Mouse (Mus musculus) pancreas, adult 10 weeks (tissue): Measurements from ENCODE around the gene Ahnak. TPM values are rescaled to one million over a fixed set of nuclear protein-coding genes. Genes with fewer than 3 reads are reported as not detected.

Experiments
- polyA plus RNA-seq: library from polyadenylated mRNA; stranded (reverse); fragments of 350-450 nt; fragmentation: Illumina TruSeq; extraction: RNeasy Lipid Tissue Mini Kit (QIAGEN cat#74804); gene quantifications from one replicate; pipeline ENCODE4 v1.2.3, GENCODE M21; 2015; ENCODE audit warnings: low read depth, low replicate concordance; ENCODE audit not compliant: insufficient read depth

The Ahnak gene
- polyA plus RNA-seq = 32.2 TPM

DNA sequence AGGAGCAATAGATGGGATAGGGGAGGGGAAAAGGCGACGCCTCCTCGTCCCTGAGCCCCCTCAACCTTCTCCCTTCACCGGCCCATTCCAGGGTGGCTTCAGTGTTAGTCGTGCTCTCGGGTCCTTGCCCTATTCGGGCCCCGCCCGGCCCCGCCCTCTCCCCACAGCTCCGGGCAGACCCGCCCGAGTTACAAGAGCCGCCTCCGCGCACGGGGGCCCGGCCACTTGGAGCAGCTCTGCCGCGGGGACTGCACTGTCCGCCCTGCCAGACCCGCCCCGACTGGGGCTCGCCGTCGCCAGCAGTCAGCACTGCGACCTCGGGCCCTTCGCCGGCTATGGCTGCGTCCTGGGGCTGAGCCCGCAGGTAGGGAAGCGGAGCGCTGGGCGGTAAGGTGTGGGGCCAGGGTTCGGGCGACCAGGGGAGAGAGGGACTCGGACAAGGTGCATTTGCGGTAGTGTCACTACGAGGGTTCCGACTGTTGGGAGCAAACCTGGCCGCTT lies at the start of gene Ahnak:
Gene Ahnak (plus strand): TSS at position 219 of the 501 bp plus-strand sequence.

DNA sequence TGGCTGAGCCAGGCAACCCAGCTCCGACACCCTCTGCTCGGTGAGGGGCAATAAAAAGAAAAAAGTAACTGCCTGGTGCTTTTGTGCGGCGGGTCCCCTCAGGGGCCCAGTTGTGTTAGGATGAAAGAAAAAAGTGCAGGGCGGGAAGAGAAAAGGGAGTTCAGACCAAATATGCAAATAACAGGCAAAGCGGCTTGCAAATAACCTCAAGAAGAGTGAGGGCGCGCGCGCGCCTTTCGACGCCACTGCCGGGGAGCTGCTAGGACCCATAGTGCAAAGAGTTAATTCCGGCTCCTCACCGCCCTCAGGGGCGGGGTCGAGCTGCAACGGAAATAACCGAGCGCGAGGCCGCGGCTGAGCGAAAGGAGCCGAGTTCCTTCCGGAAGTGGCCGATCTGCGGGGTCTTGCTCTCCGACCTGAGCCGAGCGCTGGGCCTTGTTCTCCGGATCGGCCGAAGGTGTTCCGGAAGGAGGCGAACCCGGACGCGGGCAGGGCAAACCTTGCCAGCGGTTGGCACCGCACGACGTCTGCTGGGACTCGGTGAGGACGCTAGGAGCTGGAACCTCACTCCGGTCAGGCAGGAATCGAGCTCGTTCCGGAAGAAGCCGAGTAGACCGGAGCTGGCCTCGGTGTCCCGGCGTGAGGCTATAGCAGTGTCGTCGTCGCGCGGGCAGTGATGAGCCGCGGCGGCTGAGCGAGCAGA lies 47.4 kb upstream of the Ahnak start, which contains the start of gene Mta2:
Gene Mta2 (plus strand): TSS at position 361 of the 703 bp plus-strand sequence.

GRCm38 (mm10) chr19:8953135-8954039 lies 35.7 kb upstream of the Ahnak start, which contains the start of gene Tut1:
TSS of gene Tut1 (plus strand) at chr19:8953847.

GRCm38 (mm10) chr19:8966590-8967372 lies 22.3 kb upstream of the Ahnak start, which contains the start of gene Eef1g:
TSS of gene Eef1g (plus strand) at chr19:8967041.

DNA sequence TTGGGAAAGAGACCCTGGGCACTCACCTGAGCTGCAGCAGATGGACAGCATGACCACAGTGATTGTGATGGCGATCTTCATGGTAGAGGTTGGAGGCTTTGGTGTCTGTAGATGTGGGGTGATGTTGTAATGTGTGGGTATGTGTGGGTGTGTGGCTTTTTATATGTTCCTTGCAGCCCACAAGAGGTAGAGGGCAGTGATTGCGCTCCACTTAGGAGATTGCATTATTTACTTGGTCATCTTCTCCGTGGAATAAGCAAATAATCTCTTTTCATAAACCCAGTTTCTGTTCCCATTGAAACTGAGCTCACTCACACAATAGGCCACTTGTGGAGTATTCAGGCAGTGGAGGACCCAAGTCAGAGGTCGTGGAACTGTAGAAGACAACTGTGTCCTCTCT lies 98.7 kb downstream of the Ahnak start, which contains the start of gene Scgb1a1:
Gene Scgb1a1 (minus strand): TSS at position 138 of the 400 bp plus-strand sequence.

Other genes with a start within 250 kb of the Ahnak start
- not detected for gene 1700092M07Rik, start 248.6 kb upstream of the Ahnak start, polyA plus RNA-seq
- gene Stx5a, start 247.9 kb upstream of the Ahnak start, polyA plus RNA-seq = 67.2 TPM
- 127 TPM for gene Nxf1, start 232.2 kb upstream of the Ahnak start, polyA plus RNA-seq
- gene Tmem223, start 218.3 kb upstream of the Ahnak start, polyA plus RNA-seq = 32.1 TPM
- 17.0 TPM for gene Tmem179b, start 214.8 kb upstream of the Ahnak start, polyA plus RNA-seq
- gene Taf6l, start 202.9 kb upstream of the Ahnak start, polyA plus RNA-seq = 0.76 TPM
- 17.1 TPM for gene Polr2g, start 190.7 kb upstream of the Ahnak start, polyA plus RNA-seq
- not detected for gene Zbtb3, start 186.7 kb upstream of the Ahnak start, polyA plus RNA-seq
- gene Ttc9c, start 170.0 kb upstream of the Ahnak start, polyA plus RNA-seq = 4.5 TPM
- gene Hnrnpul2, start 169.3 kb upstream of the Ahnak start, polyA plus RNA-seq = 20.7 TPM
- gene AC129217.1, start 159.5 kb upstream of the Ahnak start, polyA plus RNA-seq = not detected
- gene Bscl2, start 151.8 kb upstream of the Ahnak start, polyA plus RNA-seq = 31.5 TPM
- not detected for gene Gng3, start 150.1 kb upstream of the Ahnak start, polyA plus RNA-seq
- gene Lrrn4cl, start 138.5 kb upstream of the Ahnak start, polyA plus RNA-seq = 4.9 TPM
- 28.6 TPM for gene Ubxn1, start 117.8 kb upstream of the Ahnak start, polyA plus RNA-seq
- 15.0 TPM for gene Uqcc3, start 108.4 kb upstream of the Ahnak start, polyA plus RNA-seq
- gene Lbhd1, start 105.6 kb upstream of the Ahnak start, polyA plus RNA-seq = 7.5 TPM
- gene Gm49403, start 105.4 kb upstream of the Ahnak start, polyA plus RNA-seq = not detected
- 7.3 TPM for gene 1810009A15Rik, start 100.4 kb upstream of the Ahnak start, polyA plus RNA-seq
- gene Gm49416, start 100.4 kb upstream of the Ahnak start, polyA plus RNA-seq = not detected
- 4.9 TPM for gene Ints5, start 96.3 kb upstream of the Ahnak start, polyA plus RNA-seq
- gene Ganab, start 91.2 kb upstream of the Ahnak start, polyA plus RNA-seq = 50.2 TPM
- gene B3gat3, start 68.9 kb upstream of the Ahnak start, polyA plus RNA-seq = 18.1 TPM
- gene Rom1, start 59.9 kb upstream of the Ahnak start, polyA plus RNA-seq = 0.74 TPM
- 11.7 TPM for gene Eml3, start 59.7 kb upstream of the Ahnak start, polyA plus RNA-seq
- gene Mta2, start 47.4 kb upstream of the Ahnak start, polyA plus RNA-seq = 16.1 TPM
- 7.9 TPM for gene Tut1, start 35.4 kb upstream of the Ahnak start, polyA plus RNA-seq
- gene Eef1g, start 22.2 kb upstream of the Ahnak start, polyA plus RNA-seq = 169 TPM
- 28.0 TPM for gene Scgb1a1, start 98.7 kb downstream of the Ahnak start, polyA plus RNA-seq
- 2.2 TPM for gene Asrgl1, start 146.4 kb downstream of the Ahnak start, polyA plus RNA-seq